Mouse (Mus musculus) urinary bladder, adult 18-20 months (tissue): Measurements from ENCODE around the gene Abcd1.
"Not testable (repeated sequence)": the region's sequence is repeated elsewhere in the genome, so short reads cannot be mapped to it uniquely, and the experiment has no call there.

Source experiments
- DNase-seq, 2 experiments: peaks; one replicate each; pipeline ENCODE4 v3.0.0; 2022; ENCODE audit warnings: low spot score in 2 of 2, mixed read lengths in 2 of 2

Gene Abcd1

GRCm38 (mm10) chrX:73739841-73740240 lies 23.4 kb downstream of the Abcd1 start:
- DNase-seq = not testable (repeated sequence)

- DNase-seq = no peak
These were observed 28.5 kb downstream of the Abcd1 start for GRCm38 (mm10) chrX:73744774-73745481.

- no peak for DNase-seq
These were observed 32.6 kb downstream of the Abcd1 start for GRCm38 (mm10) chrX:73748977-73749376.

- no peak for DNase-seq
These were observed 40.1 kb downstream of the Abcd1 start, which contains the start of gene Plxnb3 for GRCm38 (mm10) chrX:73756334-73757140. TSS of gene Plxnb3 (plus strand) at chrX:73757090.

GRCm38 (mm10) chrX:73758611-73759290 lies 42.4 kb downstream of the Abcd1 start:
- DNase-seq = no peak

DNA sequence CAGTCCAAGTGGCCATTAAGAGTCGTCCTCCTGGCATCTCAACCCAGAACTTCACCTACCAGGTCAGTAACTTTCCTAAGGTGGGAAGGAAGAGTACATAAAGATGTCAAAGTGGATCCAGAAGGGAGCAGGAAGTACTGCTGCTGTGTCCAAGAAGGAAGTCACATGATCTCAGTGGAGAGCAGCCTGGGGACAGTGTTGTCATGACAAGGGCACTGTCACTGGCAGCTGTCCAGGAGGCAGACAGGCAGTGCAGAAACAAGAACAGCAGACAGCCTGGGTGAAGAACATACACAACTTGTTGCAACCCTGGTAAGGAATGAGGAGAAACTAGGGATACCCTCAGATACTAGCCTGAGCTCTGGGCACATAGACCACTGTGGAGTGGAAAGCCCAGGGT lies 48.9 kb downstream of the Abcd1 start:
- DNase-seq = no peak

- DNase-seq = no peak
These were observed 50.9 kb downstream of the Abcd1 start for GRCm38 (mm10) chrX:73767267-73767666.

- no peak for DNase-seq
These were observed 57.9 kb downstream of the Abcd1 start, which contains the start of gene Srpk3 for GRCm38 (mm10) chrX:73774168-73774760. TSS of gene Srpk3 (plus strand) at chrX:73774405.

DNA sequence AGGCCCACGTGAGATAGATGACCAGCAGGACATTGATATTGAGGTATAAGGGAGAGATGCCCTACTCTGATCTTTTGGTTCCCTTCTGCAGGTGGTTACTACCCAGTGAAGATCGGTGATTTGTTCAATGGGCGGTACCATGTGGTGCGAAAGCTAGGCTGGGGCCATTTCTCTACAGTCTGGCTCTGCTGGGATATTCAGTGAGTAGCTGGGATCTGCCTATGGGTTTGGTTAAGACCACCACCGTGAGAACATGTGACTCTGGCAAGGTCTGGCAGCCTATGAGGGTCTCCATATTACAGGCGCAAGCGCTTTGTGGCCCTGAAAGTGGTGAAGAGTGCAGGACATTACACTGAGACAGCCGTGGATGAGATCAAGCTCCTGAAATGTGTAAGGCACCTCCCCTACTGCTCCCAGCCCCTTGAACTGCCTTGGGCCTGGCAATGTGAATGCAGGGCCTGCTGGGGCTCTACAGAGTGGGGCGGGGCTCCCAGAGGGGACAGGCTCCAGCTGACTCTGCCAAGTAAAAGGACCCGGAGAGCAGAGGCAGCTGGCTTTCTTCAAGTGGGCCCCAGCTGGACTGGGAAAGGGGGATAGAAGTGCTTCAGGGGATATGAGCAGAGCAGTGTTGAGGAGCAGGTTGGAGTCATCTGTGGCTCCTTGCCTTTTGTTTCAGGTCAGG lies 58.5 kb downstream of the Abcd1 start:
- DNase-seq = no peak

DNA sequence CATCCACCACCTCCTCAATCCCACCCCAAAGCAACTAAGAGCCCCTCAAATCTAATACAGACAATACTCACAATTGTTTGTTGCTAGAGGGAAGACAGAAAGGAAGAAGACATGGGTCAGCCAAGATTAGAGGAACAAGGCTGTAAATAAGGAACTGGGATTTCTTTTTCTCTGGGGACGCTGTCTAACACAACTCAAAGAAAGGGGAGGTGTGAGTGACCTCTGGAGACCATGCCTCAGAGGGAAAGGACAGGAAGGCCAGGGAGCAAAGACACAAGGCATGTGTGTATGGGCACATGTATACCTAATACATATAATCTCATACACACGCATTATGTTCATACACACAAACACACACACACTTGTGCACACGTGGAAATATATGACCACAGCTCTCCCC lies 65.8 kb downstream of the Abcd1 start:
- no peak for DNase-seq

DNA sequence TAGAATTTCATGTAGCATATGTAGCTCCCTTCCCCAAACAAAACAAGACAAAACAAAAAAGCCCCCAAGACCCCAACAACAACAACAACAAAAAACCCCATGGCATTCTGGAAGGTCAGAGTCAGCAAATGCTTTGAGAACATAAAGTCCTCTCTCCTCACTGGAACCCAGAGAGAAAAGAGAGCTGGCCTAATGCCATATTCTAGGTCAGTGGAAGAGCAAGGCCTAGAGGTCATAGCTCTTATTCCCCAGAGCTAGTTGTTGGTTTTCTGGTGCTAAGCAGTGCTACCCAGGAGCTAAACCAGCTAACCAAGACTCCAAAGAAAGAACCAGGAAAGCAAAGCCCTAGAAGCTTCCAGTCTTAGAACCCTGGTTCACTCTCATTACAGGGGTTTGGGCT lies 69.3 kb downstream of the Abcd1 start:
- no peak for DNase-seq

- DNase-seq = peak; percentile 81 to 89
These were observed 70.2 kb downstream of the Abcd1 start, which contains the start of the genes Idh3g and Ssr4 for GRCm38 (mm10) chrX:73786364-73787224. TSS of gene Idh3g (minus strand) at chrX:73786897. TSS of gene Ssr4 (plus strand) at chrX:73787028.

DNA sequence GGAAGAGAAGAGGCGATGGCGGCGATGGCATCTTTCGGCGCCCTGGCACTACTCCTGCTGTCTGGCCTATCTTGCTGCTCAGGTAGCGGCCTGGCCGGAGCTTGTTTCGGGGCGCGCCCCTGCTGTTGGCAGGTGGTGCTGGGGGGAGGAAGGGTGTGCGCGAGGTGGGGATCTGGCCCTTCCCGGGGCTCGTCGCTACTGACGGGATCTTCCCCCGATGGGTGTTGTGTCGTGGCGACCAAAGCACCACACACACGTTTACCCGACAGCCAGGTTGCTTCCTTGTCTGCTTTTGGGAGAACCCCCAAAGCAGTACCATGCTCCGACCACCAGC lies 70.8 kb downstream of the Abcd1 start:
- no peak for DNase-seq
